Mouse (Mus musculus): Measurements from ENCODE around the gene Cdc42se2. TPM values are rescaled to one million over a fixed set of nuclear protein-coding genes. Genes with fewer than 3 reads are reported as not detected.

Cdc42se2 gene
- total and polyA plus RNA-seq, 3 experiments: 97.4 to 227 (median 99.1) TPM

DNA sequence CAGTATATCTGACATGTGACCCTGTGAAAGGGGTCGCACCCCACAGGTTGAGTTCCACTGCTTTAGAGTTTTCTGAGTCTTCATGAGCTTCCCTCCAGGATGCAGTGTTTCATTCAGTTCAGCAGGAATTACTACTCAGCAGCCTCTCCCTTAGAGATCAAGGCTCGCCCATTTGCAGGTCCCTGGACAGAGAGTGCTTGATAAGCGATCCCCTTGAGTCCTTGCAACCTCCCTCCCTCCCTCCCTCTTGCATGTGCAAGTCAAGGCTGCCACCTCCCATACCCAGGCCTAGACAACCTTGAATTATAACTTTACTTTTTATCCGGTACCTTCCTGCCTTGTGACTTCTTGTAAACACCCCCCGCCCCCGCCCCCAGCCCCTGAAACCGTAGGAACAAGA lies 32.0 kb upstream of the Cdc42se2 start:
- H3K4me2 ChIP-seq (ENCODE audit: insufficient read depth, low read depth, poor library complexity, severe bottlenecking): no peak overlapping the region
- H3K9ac ChIP-seq (ENCODE audit: insufficient read depth, low read depth): no peak overlapping the region
- no peak for DNase-seq (ENCODE audit: extremely low read depth)
- H3K9me3 ChIP-seq (replicated peaks; ENCODE audit: low read length): peaks cover 18% of the 10 kb centered on the region
- dilution Hi-C loops (cut with MboI; ENCODE audit: extremely low pct_ligation_motif_present, extremely low pct_unique_long_range_greater_than_20kb, low sequenced_read_pairs) (no loop called here), in situ Hi-C loops (cut with MboI; ENCODE audit: low pct_ligation_motif_present, low pct_unique_long_range_greater_than_20kb, low sequenced_read_pairs) (no loop called here)
- peaks cover 9 to 15% of the 10 kb centered on the region in 2 experiments for H3K4me1 ChIP-seq (ENCODE audit: control insufficient read depth in 1 of 2, insufficient read depth in 2 of 2)
- H3K79me2 ChIP-seq (replicated peaks; ENCODE audit: control insufficient read depth, extremely low read depth, insufficient read depth, poor library complexity, severe bottlenecking): no peaks in the 10 kb centered on the region
- no peaks in the 10 kb centered on the region for H3K27me3 ChIP-seq (replicated peaks)
- TF ChIP-seq EP300 (IDR thresholded peaks at IDR 0.05; ENCODE audit: low read length) (no peak), KAT2A (IDR thresholded peaks at IDR 0.05; ENCODE audit: insufficient replicate concordance, low read length) (no peak), ELF1 (IDR thresholded peaks at IDR 0.05; ENCODE audit: low read depth, low read length) (no peak), JUND (conservative IDR thresholded peaks at IDR 0.05; ENCODE audit: low read depth, low read length) (no peak), CTCF (conservative IDR thresholded peaks at IDR 0.05 in 1 of 2, IDR thresholded peaks at IDR 0.05 in 1 of 2; ENCODE audit: low read depth in 2 of 2, low read length in 2 of 2) (no peak), SIN3A (IDR thresholded peaks at IDR 0.05; ENCODE audit: low read length) (no peak), ZKSCAN1 (IDR thresholded peaks at IDR 0.05; ENCODE audit: borderline replicate concordance, low read depth, low read length) (no peak), ZMIZ1 (IDR thresholded peaks at IDR 0.05; ENCODE audit: low read depth, low read length) (no peak), MAFK (IDR thresholded peaks at IDR 0.05; ENCODE audit: insufficient replicate concordance, low read length) (no peak), UBTF (IDR thresholded peaks at IDR 0.05; ENCODE audit: low read depth, low read length) (no peak), RCOR1 (conservative IDR thresholded peaks at IDR 0.05; ENCODE audit: low read depth, low read length) (no peak), NELFE (IDR thresholded peaks at IDR 0.05; ENCODE audit: low read depth, low read length) (no peak), USF1 (IDR thresholded peaks at IDR 0.05; ENCODE audit: low read depth, low read length) (no peak), RAD21 (IDR thresholded peaks at IDR 0.05; ENCODE audit: low read depth, low read length) (no peak), CHD1 (IDR thresholded peaks at IDR 0.05; ENCODE audit: low read depth, low read length) (no peak)
- H3K4me3 ChIP-seq (replicated peaks in 1 of 3; ENCODE audit: low read depth in 2 of 3, low read length in 2 of 3, poor library complexity in 1 of 3): no peak overlapping the region
- no peak overlapping the region for H3K27ac ChIP-seq (ENCODE audit: insufficient read depth, low read depth)
- H3K36me3 ChIP-seq (replicated peaks in 1 of 2; ENCODE audit: control insufficient read depth in 1 of 2, insufficient read depth in 1 of 2, low read length in 1 of 2): no peaks in the 10 kb centered on the region

- no peak overlapping the region for H3K9ac ChIP-seq (ENCODE audit: insufficient read depth, low read depth)
- H3K27me3 ChIP-seq (replicated peaks): no peaks in the 10 kb centered on the region
- no peak overlapping the region for H3K4me2 ChIP-seq (ENCODE audit: insufficient read depth, low read depth, poor library complexity, severe bottlenecking)
- TF ChIP-seq ZMIZ1 (IDR thresholded peaks at IDR 0.05; ENCODE audit: low read depth, low read length): no peak
- no peak for TF ChIP-seq MAX (IDR thresholded peaks at IDR 0.05; ENCODE audit: low read length)
- TF ChIP-seq ZC3H11A (IDR thresholded peaks at IDR 0.05; ENCODE audit: low read depth, low read length): no peak
- no peak for TF ChIP-seq HCFC1 (IDR thresholded peaks at IDR 0.05; ENCODE audit: low read depth, low read length)
- TF ChIP-seq CTCF (conservative IDR thresholded peaks at IDR 0.05 in 1 of 2, IDR thresholded peaks at IDR 0.05 in 1 of 2; ENCODE audit: low read depth in 2 of 2, low read length in 2 of 2): no peak
- no peak for TF ChIP-seq MEF2A (IDR thresholded peaks at IDR 0.05; ENCODE audit: borderline replicate concordance, low read depth, low read length)
- no peak for TF ChIP-seq EP300 (IDR thresholded peaks at IDR 0.05; ENCODE audit: low read length)
- no peak overlapping the region for H3K27ac ChIP-seq (ENCODE audit: insufficient read depth, low read depth)
- no peak for DNase-seq (ENCODE audit: extremely low read depth)
- peaks cover 3 to 7% of the 10 kb centered on the region in 2 experiments; a peak in 3 of 4 replicates for H3K4me1 ChIP-seq (ENCODE audit: control insufficient read depth in 1 of 2, insufficient read depth in 2 of 2)
- H3K9me3 ChIP-seq (replicated peaks; ENCODE audit: low read length): peaks cover 13% of the 10 kb centered on the region
- no peaks in the 10 kb centered on the region for H3K79me2 ChIP-seq (replicated peaks; ENCODE audit: control insufficient read depth, extremely low read depth, insufficient read depth, poor library complexity, severe bottlenecking)
- in situ Hi-C loops (cut with MboI; ENCODE audit: low pct_ligation_motif_present, low pct_unique_long_range_greater_than_20kb, low sequenced_read_pairs) (no loop called here), dilution Hi-C loops (cut with MboI; ENCODE audit: extremely low pct_ligation_motif_present, extremely low pct_unique_long_range_greater_than_20kb, low sequenced_read_pairs) (no loop called here)
- H3K4me3 ChIP-seq (replicated peaks in 1 of 3; ENCODE audit: low read depth in 2 of 3, low read length in 2 of 3, poor library complexity in 1 of 3): no peak overlapping the region
- no peaks in the 10 kb centered on the region for H3K36me3 ChIP-seq (replicated peaks in 1 of 2; ENCODE audit: control insufficient read depth in 1 of 2, insufficient read depth in 1 of 2, low read length in 1 of 2)
These were observed 30.0 kb upstream of the Cdc42se2 start for GRCm38 (mm10) chr11:54817449-54817848.
